Mouse (Mus musculus): ENCODE data around the gene Plekha6. TPM values are rescaled to one million over a fixed set of nuclear protein-coding genes. Genes with fewer than 3 reads are reported as not detected.

Plekha6 gene
- polyA plus RNA-seq, 1 experiment from 2014 or later: 4.6 TPM

- no peak overlapping the region for H3K27ac ChIP-seq
- H3K4me1 ChIP-seq: peaks cover 8% of the 10 kb centered on the region
- H3K9me3 ChIP-seq: no peaks in the 10 kb centered on the region
- no peak for ATAC-seq (ENCODE audit: insufficient number of reproducible peaks, insufficient read depth, low FRiP score, low TSS enrichment)
- no peaks in the 10 kb centered on the region for H3K36me3 ChIP-seq
- 85% methylated on average over 7 of the region's 7 CpGs for WGBS
- H3K9ac ChIP-seq: no peak overlapping the region
- no peak overlapping the region for H3K4me2 ChIP-seq (replicated peaks)
- no peak overlapping the region for H3K4me3 ChIP-seq
- peaks cover 7% of the 10 kb centered on the region; the same call in 1 of the 2 replicates for H3K27me3 ChIP-seq
These were observed 67.6 kb downstream of the Plekha6 start for GRCm38 (mm10) chr1:133231523-133232193.

- Histone ChIP-seq H3K4me3 (no peak overlapping the region), H3K9ac (no peak overlapping the region), H3K4me2 (replicated peaks) (no peak overlapping the region), H3K36me3 (no peaks in the 10 kb centered on the region), H3K27ac (no peak overlapping the region), H3K9me3 (no peaks in the 10 kb centered on the region), H3K4me1 (peaks cover 34% of the 10 kb centered on the region), H3K27me3 (no peaks in the 10 kb centered on the region)
- ATAC-seq (ENCODE audit: insufficient number of reproducible peaks, insufficient read depth, low FRiP score, low TSS enrichment): no peak
- 72% methylated on average over 5 of the region's 5 CpGs for WGBS
These were observed 71.9 kb downstream of the Plekha6 start for GRCm38 (mm10) chr1:133235909-133236308.

- Histone ChIP-seq H3K36me3 (no peaks in the 10 kb centered on the region), H3K4me3 (no peak overlapping the region), H3K27me3 (no peaks in the 10 kb centered on the region), H3K27ac (peak overlapping the region; percentile 64), H3K4me1 (peaks cover 36% of the 10 kb centered on the region), H3K4me2 (replicated peaks) (no peak overlapping the region), H3K9me3 (no peaks in the 10 kb centered on the region), H3K9ac (no peak overlapping the region)
- ATAC-seq (ENCODE audit: insufficient number of reproducible peaks, insufficient read depth, low FRiP score, low TSS enrichment): 0 out of 2 replicates have a peak, but pooled peaks have one; percentile 31
- WGBS: 21% methylated on average over 8 of the region's 8 CpGs
These were observed 72.9 kb downstream of the Plekha6 start for GRCm38 (mm10) chr1:133236693-133237440.

- Histone ChIP-seq H3K4me2 (replicated peaks) (no peak overlapping the region), H3K9me3 (no peaks in the 10 kb centered on the region), H3K4me1 (peaks cover 36% of the 10 kb centered on the region), H3K4me3 (no peak overlapping the region), H3K27ac (peak overlapping the region; percentile 64), H3K36me3 (no peaks in the 10 kb centered on the region), H3K9ac (no peak overlapping the region; the same call in 1 of the 2 replicates), H3K27me3 (no peaks in the 10 kb centered on the region)
- no peak for ATAC-seq (ENCODE audit: insufficient number of reproducible peaks, insufficient read depth, low FRiP score, low TSS enrichment)
- WGBS: 18% methylated on average over 11 of the region's 11 CpGs
These were observed 73.7 kb downstream of the Plekha6 start for GRCm38 (mm10) chr1:133237670-133238069.

GRCm38 (mm10) chr1:133239121-133239812 lies 75.3 kb downstream of the Plekha6 start:
- Histone ChIP-seq H3K27me3 (no peaks in the 10 kb centered on the region), H3K27ac (0 out of 2 replicates have a peak overlapping the region, but pooled peaks have one; percentile 27), H3K4me3 (no peak overlapping the region), H3K4me2 (replicated peaks) (no peak overlapping the region), H3K4me1 (peaks cover 36% of the 10 kb centered on the region), H3K9me3 (no peaks in the 10 kb centered on the region), H3K36me3 (no peaks in the 10 kb centered on the region), H3K9ac (no peak overlapping the region)
- ATAC-seq (ENCODE audit: insufficient number of reproducible peaks, insufficient read depth, low FRiP score, low TSS enrichment): no peak
- WGBS: 47% methylated on average over 6 of the region's 6 CpGs

GRCm38 (mm10) chr1:133239813-133240160 lies 75.8 kb downstream of the Plekha6 start:
- 0 out of 2 replicates have a peak, but pooled peaks cover 3% of the 10 kb centered on the region for H3K27me3 ChIP-seq
- no peak for ATAC-seq (ENCODE audit: insufficient number of reproducible peaks, insufficient read depth, low FRiP score, low TSS enrichment)
- no peak overlapping the region for H3K4me3 ChIP-seq
- H3K4me1 ChIP-seq: peaks cover 36% of the 10 kb centered on the region
- H3K9ac ChIP-seq: no peak overlapping the region
- H3K9me3 ChIP-seq: no peaks in the 10 kb centered on the region
- no peak overlapping the region for H3K4me2 ChIP-seq (replicated peaks)
- H3K27ac ChIP-seq: no peak overlapping the region
- no peaks in the 10 kb centered on the region for H3K36me3 ChIP-seq
- WGBS: 81% methylated on average over 6 of the region's 6 CpGs

GRCm38 (mm10) chr1:133240881-133241280 lies 76.9 kb downstream of the Plekha6 start:
- peaks cover 42% of the 10 kb centered on the region for H3K4me1 ChIP-seq
- ATAC-seq (ENCODE audit: insufficient number of reproducible peaks, insufficient read depth, low FRiP score, low TSS enrichment): no peak
- H3K9ac ChIP-seq: no peak overlapping the region
- no peak overlapping the region for H3K4me2 ChIP-seq (replicated peaks)
- no peaks in the 10 kb centered on the region for H3K36me3 ChIP-seq
- H3K27me3 ChIP-seq: 0 out of 2 replicates have a peak, but pooled peaks cover 3% of the 10 kb centered on the region
- H3K9me3 ChIP-seq: no peaks in the 10 kb centered on the region
- 46% methylated on average over 3 of the region's 3 CpGs for WGBS
- H3K27ac ChIP-seq: no peak overlapping the region
- H3K4me3 ChIP-seq: no peak overlapping the region

- no peak for ATAC-seq (ENCODE audit: insufficient number of reproducible peaks, insufficient read depth, low FRiP score, low TSS enrichment)
- Histone ChIP-seq H3K4me2 (replicated peaks) (no peak overlapping the region), H3K4me1 (peaks cover 19% of the 10 kb centered on the region), H3K27me3 (peaks cover 8% of the 10 kb centered on the region; the same call in 1 of the 2 replicates), H3K36me3 (no peaks in the 10 kb centered on the region), H3K9ac (no peak overlapping the region), H3K27ac (no peak overlapping the region), H3K4me3 (no peak overlapping the region), H3K9me3 (no peaks in the 10 kb centered on the region)
- 77% methylated on average over 7 of the region's 7 CpGs for WGBS
These were observed 80.7 kb downstream of the Plekha6 start for GRCm38 (mm10) chr1:133244668-133245067.

- no peak overlapping the region; the same call in 1 of the 2 replicates for H3K9ac ChIP-seq
- H3K4me1 ChIP-seq: peaks cover 11% of the 10 kb centered on the region
- no peak overlapping the region; the same call in 1 of the 2 replicates for H3K27ac ChIP-seq
- no peaks in the 10 kb centered on the region for H3K36me3 ChIP-seq
- no peak for ATAC-seq (ENCODE audit: insufficient number of reproducible peaks, insufficient read depth, low FRiP score, low TSS enrichment)
- WGBS: 29% methylated on average over 12 of the region's 12 CpGs
- peaks cover 8% of the 10 kb centered on the region; the same call in 1 of the 2 replicates for H3K27me3 ChIP-seq
- 0 out of 2 replicates have a peak overlapping the region, but pooled peaks have one; percentile 9 for H3K4me3 ChIP-seq
- no peak overlapping the region for H3K4me2 ChIP-seq (replicated peaks)
- H3K9me3 ChIP-seq: no peaks in the 10 kb centered on the region
These were observed 81.9 kb downstream of the Plekha6 start for GRCm38 (mm10) chr1:133245690-133246619.

- H3K36me3 ChIP-seq: no peaks in the 10 kb centered on the region
- H3K4me2 ChIP-seq (replicated peaks): no peak overlapping the region
- H3K27ac ChIP-seq: no peak overlapping the region
- no peaks in the 10 kb centered on the region for H3K9me3 ChIP-seq
- 79% methylated on average over 5 of the region's 5 CpGs for WGBS
- no peak overlapping the region for H3K9ac ChIP-seq
- peaks cover 21% of the 10 kb centered on the region for H3K4me1 ChIP-seq
- H3K4me3 ChIP-seq: no peak overlapping the region
- peaks cover 8% of the 10 kb centered on the region; the same call in 1 of the 2 replicates for H3K27me3 ChIP-seq
- ATAC-seq (ENCODE audit: insufficient number of reproducible peaks, insufficient read depth, low FRiP score, low TSS enrichment): no peak
These were observed 83.2 kb downstream of the Plekha6 start for GRCm38 (mm10) chr1:133247189-133247588.

GRCm38 (mm10) chr1:133250761-133251160 lies 86.8 kb downstream of the Plekha6 start:
- H3K36me3 ChIP-seq: no peaks in the 10 kb centered on the region
- H3K9ac ChIP-seq: no peak overlapping the region
- no peak overlapping the region for H3K27ac ChIP-seq
- H3K27me3 ChIP-seq: peaks cover 5% of the 10 kb centered on the region; the same call in 1 of the 2 replicates
- peaks cover 48% of the 10 kb centered on the region for H3K4me1 ChIP-seq
- no peak for ATAC-seq (ENCODE audit: insufficient number of reproducible peaks, insufficient read depth, low FRiP score, low TSS enrichment)
- no peak overlapping the region for H3K4me2 ChIP-seq (replicated peaks)
- no peak overlapping the region for H3K4me3 ChIP-seq
- no peaks in the 10 kb centered on the region for H3K9me3 ChIP-seq
- WGBS: 94% methylated on average over 6 of the region's 6 CpGs

All from embryonic facial prominence, embryonic 12.5 days (tissue).